Mouse (Mus musculus) ovary, postnatal 14 days (tissue): Measurements from ENCODE around the gene 2810408A11Rik.

Experiments used
- DNase-seq: peaks from one replicate; pipeline ENCODE4 v3.0.0; 2022; ENCODE audit warnings: low spot score

2810408A11Rik gene

DNA sequence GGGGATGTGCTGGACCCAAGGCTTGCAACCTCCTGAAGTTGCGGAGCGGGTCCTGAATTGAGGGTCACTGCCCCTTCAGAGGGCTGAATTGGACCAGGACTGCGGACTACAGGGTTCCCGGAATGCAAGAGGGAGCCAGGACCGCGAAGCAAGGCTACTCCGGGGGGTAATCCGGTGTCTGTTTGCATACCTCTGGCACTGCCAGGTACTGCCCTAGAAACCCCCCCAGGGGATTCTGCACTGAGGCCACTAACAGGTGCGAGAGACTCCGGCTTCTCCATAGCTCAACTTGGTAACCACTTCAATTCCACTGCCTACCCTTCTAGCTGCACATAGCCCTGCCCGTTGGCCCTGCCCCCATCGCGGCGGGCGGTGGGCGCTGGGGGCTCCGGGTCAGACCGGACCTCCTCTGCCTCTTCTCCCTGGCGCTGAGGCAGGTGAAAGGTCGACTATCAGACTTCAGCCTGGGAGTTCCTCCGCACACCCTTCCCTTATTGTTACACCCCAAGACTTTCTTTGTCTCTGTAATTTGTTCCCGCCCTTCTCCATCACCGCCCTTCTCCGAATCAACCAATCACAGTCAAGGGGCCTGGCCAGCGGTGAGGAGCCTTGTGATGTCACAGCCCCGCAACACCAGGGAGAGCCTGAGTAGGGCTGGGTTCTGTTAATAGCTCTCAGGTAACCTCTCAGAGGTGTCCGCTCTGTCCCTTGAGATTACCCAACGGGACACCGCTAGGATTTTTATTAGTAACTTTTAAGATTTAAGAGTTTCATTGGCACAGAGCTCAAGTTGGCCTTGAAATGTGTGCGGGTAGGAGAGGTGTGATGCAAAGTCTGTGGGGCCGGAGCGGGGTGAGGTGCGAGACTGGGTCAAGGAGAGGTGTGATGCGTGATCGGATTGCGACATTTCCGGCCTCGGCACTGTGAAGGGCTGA is at the start of gene 2810408A11Rik, which contains the start of gene Neurl4:
TSS of gene 2810408A11Rik (minus strand) at position 517 of the 935 bp plus-strand sequence.
TSS of gene Neurl4 (plus strand) at position 602 of the 935 bp plus-strand sequence.
- DNase-seq = peak; percentile 77

DNA sequence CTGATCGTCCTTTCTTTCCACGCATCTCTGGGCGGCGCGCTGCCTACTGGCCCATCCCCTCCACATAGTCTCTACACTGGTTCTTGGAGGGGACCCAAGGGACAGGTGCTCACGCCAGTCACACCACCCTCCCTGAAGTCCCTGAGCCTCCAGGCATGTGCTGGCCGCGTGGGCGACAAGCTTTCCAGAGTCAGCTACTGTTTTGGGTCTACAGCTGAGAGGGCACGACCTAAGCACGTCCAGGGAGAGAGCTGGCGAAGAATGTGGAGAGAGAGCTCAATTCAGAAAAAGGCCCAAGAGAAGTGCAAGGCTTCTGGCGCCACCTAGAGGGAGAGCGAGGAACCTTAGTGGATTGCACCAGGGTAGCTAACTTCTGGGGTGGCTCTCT is 48.0 kb upstream of the 2810408A11Rik start:
- peak; percentile 82 for DNase-seq

DNA sequence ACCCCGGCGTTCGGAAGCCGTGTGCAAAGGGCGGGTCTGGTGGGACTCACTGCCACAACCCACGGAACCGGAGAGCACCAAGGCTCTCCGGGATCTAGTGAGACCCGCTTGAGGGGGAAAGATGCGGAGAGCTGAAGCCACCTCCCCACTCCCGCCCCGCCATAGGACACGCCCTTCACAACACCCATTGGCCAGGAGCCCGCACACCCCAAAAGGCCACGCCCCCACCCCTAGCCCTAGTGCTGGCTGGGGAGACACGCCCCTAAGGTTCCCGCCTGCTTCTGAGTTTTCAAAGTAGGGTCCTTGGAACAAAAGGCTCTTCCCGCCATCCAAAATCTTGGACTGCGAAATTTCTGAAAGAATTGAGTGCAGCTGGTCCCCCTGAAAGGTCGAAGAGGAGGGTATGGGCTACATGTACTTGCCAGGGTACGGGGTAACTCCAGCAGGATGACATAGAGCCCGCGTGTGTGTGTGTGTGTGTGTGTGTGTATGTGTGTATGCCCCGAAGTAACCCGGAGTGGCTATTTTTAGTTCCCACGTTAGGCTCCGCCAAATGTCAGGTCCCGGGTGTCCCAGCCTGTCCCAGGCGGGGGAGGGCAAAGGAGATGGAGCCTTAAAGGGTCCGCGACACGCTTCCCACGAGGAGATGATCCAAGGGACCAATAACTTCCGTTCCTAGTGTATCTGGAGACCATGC is 47.4 kb upstream of the 2810408A11Rik start, which contains the start of gene Slc2a4:
TSS of gene Slc2a4 (minus strand) at position 123 of the 697 bp plus-strand sequence.
- DNase-seq = peak; percentile 91

DNA sequence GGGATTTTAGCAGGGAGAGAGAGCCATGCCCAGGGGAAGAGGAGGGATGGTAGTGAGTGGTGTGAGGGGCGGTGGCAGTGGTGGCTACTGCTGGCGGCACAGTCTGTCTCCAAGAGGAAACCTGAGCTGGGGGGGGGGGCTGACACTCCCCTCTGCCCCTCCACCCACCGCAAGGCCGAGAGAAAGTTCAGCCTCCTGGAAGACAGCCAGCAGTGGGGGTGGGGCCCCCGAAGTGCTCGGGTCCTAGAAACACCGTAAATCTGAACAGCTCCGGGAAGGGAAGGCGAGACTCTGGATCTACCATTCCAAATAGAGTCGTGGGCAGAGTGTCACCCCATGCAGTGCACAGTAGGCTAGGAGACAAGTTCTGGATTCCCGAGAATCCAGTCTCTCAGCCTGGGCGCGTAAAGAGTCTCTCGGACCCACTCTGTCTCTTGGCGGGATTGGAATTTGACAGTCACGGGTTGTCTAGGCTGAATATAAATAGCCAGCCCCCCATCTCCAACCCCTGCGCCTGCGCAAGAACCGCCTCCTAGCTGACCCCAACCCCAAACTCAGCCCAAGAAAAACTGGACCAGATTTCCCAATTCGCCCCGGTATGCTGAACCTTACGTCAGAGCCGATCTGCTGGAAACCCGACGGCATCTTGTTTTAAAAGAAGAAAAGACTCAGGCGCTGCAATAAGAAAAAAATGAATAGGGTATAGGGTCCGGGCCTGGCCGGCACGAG is 46.7 kb upstream of the 2810408A11Rik start:
- DNase-seq = peak; percentile 32

DNA sequence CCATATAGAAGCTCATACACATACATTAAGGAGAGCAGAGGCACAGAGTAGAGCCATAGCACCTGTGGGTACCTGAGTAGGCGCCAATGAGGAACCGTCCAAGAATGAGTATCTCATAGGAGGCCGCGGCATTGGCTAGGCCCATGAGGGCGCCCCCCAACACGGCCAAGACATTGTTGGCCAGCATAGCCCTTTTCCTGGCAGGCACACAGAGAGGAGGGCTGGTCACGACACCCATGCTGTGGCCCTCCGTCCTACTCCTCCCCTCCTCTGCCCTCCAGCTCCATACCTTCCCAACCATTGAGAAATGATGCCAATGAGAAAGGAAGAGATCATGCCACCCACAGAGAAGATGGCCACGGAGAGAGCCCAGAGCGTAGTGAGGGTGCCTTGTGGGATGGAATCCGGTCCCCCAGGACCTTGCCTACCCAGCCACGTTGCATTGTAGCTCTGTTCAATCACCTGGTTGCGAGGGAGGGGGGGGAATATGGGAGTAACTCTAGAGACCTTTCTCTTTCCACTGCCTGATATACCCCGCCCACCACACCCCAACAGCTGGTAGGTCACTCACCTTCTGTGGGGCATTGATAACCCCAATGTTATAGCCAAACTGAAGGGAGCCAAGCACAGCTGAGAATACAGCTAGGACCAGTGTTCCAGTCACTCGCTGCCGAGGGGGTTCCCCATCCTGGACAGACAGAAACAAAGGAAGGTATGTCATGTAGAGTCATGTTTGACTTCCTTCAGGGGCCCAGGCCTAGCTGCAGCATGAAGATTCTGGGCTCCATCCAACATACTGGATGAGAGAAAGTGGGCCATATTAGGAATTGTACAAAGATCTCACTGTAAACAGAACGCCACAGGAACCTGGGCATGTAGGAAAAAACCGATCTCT is 45.5 kb upstream of the 2810408A11Rik start:
- no peak for DNase-seq

DNA sequence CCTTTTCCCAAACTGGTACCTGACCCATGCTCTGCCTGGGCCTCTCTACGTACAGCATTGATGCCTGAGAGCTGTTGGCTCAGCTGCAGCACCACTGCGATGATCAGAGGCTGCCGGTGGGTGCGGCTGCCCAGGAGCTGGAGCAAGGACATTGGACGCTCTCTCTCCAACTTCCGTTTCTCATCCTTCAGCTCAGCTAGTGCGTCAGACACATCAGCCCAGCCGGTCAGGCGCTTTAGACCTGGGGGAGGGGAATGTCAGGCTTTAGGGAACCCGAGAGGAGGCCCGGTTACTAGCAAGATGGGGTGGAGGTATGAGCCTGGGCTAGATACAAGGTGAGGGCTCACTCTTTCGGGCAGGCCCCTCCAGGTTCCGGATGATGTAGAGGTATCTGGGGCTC is 44.4 kb upstream of the 2810408A11Rik start:
- no peak for DNase-seq

DNA sequence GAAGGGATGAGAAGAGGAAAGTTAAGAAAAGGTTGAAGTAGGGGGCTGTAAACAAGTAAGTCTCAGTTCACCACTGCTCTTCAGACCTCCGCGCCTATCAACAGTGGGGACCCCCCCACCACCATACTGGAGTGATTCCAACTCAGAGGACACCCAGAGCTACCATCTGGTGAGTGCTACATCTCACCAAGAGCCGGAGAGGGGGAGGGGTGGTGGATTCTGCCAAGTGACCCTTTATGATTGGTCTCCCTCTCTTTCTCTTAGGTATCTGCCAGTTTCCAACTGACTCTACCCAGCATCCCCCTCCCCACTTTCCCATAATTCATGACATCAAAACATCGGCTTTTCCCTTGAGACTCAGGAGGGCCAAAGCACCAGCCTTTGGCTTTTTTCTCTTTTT is 40.2 kb upstream of the 2810408A11Rik start:
- no peak for DNase-seq

DNA sequence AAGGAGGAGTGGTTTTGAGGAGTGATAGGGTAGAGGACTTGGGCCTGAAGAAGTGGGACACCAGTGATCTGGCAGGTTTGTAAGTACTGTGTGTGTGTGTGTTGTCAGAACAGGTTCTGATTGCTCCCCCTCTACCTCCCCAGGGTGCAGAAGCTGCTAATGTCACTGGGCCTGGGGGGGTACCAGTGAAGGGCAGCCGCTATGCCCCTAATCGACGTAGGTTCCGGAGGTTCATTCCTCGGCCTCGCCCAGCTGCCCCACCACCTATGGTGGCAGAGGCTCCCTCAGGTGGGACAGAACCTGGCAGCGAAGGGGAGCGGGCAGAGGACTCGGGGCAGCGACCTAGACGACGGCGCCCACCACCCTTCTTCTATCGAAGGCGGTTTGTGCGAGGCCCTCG is 38.9 kb upstream of the 2810408A11Rik start:
- no peak for DNase-seq

DNA sequence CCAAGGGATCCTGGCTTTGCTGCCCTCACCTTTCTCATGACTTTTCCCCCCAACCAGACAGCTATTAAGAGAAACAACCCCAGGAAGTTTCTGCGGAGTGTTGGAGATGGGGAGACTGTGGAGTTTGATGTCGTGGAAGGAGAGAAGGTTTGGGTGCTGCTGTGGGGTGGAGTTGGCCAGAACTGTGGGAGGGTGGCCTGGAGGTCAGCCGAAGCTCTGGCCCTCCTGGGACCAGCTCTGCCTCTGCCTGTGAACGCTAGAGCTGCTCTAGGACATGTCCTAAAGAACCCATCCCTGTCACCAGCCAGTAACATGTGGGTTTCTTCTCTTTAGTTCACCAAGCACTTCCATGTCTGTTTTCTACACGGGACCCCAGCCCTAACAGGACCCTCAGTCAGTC is 38.4 kb upstream of the 2810408A11Rik start:
- DNase-seq = no peak

DNA sequence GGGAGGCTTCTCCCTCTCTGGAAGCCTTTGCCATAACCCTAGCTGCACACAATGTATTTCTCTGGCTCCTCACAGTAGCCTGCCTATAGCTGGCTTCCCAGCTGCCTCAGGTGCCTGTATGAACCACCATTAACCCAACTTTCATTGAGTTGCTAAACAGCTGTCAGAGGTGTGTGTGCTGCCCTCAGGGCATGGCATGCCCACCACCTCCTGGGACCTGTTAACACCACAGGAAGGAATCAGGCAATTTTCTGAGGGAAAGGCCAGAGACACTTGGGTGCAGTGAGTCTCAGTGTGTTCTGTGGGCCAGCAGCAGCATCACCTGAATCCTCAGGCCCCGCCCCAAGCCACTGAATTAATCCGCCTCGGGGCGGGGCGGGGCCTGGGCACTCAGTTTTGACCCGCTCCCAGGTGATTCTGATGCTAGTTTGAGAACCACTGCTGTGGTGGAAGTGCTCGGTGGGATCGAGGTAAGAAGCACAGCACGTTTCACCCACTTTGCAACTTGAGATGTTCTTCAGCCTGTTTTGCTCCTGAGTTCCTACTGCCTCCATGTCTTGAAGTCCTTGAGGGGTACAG is 37.7 kb upstream of the 2810408A11Rik start:
- no peak for DNase-seq

DNA sequence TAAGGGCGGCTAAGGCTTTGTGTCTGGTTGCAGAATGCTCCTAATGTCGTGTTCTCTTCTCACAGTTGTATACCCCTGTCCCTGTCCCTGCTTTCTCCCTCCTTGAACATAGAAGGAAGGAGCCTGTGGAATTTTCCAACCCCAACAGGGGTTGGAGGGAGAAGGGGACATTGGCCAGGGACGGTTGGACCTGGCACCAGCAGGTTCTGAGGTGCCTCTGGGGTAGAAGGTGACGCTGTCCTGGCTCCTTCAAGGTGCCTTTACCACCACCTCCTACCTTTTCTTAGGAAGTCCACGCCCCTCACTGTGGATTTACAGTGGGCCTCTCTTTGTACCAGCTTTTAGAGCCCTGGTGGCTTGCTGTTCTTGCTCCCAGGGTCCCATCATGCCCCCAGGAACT is 37.0 kb upstream of the 2810408A11Rik start:
- no peak for DNase-seq

DNA sequence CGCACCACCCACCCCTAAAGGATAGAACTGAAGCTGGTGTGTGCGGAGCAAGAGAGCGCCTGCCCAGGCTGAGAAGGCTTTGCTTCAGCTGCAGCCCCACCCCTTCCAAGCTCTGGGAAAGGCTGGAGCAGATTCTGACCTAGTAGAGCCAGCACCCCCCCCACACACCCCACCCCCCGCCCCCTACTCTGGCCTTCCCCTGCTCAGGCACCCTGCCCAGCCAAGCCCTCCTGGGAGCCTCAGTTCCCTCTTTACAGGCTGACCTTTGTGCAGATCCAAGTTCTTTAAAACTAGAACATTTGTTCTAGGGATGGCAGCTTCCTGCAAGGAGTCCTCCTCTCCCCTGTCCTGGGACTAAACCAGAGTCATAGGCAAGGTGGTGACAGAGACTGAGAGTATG is 36.6 kb upstream of the 2810408A11Rik start:
- no peak for DNase-seq

DNA sequence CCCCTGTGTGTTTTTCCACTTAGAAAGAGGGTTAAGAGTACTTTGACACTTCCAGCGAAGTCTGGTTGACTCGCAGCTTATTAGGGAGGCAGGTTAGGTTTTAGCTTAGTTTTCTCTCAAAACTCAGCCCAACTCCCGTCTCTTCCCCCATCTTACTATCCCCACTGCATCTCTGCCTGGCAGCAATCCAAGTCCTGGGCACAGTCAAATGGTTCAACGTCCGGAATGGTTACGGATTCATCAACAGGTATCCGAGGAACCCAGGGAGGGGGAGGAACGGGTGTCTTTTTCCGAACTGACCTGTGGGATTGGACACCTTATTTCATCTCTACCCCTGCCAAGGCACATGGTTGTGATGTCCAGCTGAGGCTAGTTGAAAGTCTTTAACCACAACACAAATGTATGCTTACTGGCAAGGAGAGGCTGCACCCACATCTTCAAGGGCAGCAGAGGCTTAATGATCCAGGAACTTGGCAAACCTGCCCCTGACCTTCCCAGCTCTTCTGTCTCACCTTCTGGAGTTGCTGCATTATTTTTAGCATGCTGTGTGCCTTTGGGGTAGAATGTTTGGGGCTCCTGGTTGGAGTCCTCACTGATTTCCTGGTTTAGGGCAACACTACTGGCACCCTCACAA is 36.0 kb upstream of the 2810408A11Rik start:
- DNase-seq = no peak

DNA sequence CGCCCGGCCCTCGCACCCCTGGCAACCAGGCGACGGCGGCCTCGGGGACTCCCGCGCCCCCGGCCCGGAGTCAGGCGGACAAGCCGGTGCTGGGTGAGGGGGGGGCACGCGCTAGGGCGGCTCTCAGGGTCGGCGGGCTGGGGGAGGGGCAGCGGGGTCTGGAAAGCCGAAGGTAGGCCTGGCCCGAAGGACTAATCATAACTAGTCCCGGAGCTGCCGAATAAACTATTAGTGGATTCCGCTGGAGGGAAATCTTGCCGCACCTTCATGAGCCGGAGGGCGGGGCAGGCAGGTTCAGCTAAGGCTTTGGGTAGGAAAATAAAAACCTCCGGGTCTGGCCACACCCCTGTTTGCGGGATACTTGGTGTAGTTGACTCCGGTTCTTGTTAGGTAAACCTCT is 35.4 kb upstream of the 2810408A11Rik start:
- DNase-seq = no peak

DNA sequence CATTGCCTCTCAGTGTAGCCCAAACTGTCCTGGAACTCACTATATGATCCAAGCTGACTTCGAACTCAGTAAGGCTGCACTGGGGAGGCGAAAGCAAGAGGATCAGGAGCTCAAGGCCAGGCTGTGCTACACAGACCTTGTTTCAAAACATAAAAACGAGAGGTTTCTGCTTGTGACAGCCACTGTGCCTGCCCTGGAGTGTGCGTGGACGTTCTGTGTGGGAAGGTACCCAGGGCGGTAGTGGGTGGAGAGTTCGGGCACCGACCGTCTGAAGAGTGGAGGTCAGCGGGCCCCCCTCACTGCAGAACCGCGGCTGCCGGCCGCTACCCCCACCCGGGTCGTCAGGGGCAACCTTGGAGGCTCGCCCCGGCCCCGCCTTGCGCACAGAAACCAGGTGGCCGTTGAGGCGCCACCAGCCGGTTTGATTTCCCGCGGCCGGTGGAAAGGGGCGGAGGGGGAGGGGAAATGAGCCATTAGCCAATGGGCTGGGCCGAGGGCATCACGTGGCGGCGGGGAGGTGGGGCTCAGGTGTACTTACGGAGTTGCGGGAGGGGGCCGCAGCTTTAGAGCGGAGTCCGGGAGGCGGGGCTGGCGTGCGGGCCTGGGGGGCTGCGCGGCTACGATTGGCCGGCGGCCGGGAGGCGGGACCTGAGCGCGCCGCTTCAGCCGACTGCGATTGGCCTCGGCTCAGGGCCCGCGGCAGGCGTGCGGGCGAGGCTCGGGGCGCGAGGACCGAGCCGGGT is 34.5 kb upstream of the 2810408A11Rik start, which contains the start of gene Ybx2:
TSS of gene Ybx2 (plus strand) at position 660 of the 743 bp plus-strand sequence.
- DNase-seq = peak; percentile 73

DNA sequence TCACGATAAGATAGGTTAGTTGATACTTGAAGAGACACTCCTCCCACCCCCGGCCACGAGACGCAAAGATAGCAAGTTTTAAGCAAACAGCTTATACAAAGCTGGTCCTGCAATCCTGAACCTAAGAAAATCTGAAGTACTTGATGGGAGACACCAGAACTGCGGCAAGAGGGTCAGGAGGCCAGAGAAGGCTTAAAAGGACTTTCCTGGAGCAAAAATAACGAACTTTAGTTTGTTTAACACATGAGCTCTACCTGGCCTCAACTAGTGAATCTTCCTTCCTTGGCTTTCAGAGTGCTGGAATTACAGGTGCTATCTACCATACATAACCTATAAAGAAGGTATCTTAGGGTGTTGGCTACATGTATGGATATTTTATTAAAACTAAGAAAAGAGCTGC is 33.9 kb upstream of the 2810408A11Rik start:
- DNase-seq = no peak

DNA sequence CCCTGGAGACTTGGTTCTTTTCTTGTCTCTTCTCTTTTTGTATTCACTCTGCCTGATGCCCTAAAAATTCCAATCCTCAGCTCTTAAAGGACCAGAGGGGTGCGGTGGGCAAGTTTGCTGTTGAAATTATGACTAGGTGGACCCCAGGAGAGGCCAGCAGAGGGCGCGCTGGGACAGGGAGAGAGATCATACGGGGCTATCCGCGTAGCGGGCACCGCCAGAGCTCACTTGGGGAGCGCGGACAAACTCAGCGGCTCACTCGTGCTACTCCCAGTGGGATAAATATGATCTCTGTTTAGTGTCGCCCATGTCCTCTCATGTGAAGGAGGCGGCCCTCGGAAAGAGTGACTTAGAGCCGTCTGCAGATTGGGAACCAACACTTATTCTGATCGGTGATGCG is 33.4 kb upstream of the 2810408A11Rik start:
- DNase-seq = peak; percentile 96

DNA sequence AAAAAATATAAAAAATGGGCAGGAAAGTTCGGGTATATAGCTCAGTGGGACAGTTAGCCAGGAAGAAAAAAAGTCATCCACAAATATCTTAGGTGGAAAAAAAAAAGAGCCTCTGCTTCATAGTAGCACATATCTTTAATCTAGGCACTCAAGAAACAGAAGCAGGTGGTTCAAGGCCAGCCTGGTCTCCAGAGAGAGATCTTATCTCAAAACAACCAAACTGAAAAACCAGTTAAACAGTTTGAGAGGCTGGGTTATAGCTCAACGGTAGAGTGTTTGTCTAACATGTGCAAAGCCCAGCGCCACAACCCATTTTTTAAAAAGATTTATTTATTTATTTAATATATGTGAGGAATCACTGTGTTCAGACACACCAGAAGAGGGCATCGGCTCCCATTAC is 32.3 kb upstream of the 2810408A11Rik start:
- no peak for DNase-seq

DNA sequence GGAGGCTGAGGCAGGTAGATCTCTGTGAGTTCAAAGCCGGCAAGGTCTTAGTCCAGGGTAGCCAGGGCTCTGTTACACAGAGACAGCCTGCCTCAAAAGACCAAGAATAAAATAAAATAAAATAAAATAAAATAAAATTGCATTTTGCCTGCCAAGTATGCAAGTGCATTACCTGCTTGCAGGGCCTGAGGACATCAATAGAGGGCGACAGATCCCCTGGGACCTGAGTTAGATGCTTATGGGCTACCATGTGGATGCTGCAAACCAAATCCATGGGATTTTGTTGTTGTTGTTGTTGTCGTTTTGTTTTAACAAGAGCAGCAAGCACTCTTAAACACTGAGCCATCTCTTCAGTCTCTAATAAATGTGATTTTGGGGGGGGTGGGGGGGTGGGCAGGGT is 31.5 kb upstream of the 2810408A11Rik start:
- no peak for DNase-seq

DNA sequence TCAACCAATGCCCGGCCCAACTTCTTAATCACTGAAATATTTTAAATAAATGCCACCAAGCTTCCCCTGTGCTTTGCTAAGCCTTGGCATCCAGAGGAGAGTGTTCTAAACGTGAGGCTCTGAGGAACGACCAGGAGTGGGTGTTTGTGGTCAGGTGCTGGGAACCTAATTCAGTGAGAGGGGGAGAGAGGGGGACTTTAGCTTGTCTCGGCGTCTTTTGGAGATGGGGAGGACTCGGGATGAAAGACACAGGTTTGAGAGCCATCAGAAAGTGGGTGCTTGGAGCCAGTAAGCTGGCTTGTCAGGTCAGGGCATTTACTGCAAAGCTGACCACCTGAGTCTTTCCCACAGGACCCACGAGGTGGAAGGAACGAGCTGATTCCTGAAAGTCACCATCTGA is 31.0 kb upstream of the 2810408A11Rik start:
- DNase-seq = no peak
